Mouse (Mus musculus) heart, embryonic 16.5 days (tissue): Measurements from ENCODE around the gene Aebp1. TPM values are rescaled to one million over a fixed set of nuclear protein-coding genes. Genes with fewer than 3 reads are reported as not detected.

ENCODE experiments used
- ATAC-seq: fragments of 200-750 bp; cut with Nextera tagmentation; replicated peaks from 2 replicates; pipeline ENCODE4 v1.8.0; 2017; ENCODE audit warnings: moderate number of reproducible peaks; ENCODE audit not compliant: insufficient read depth, low FRiP score; ENCODE audit errors: extremely low read depth
- H3K27ac ChIP-seq: fragments of 300-500 bp; sonication (generic); 2 replicates; pipeline ENCODE4 v1.5.1; 2014; ENCODE audit warnings: mild to moderate bottlenecking, low read length, control low read depth, moderate library complexity
- H3K27me3 ChIP-seq: fragments of 300-500 bp; sonication (generic); 2 replicates; pipeline ENCODE4 v1.6.1; 2014; ENCODE audit warnings: low read length, mixed read lengths; ENCODE audit not compliant: control insufficient read depth, insufficient read depth
- H3K36me3 ChIP-seq: fragments of 300-500 bp; sonication (generic); 2 replicates; pipeline ENCODE4 v1.6.1; 2014; ENCODE audit not compliant: control insufficient read depth, insufficient read depth
- H3K4me1 ChIP-seq: fragments of 300-500 bp; sonication (generic); 2 replicates; pipeline ENCODE4 v1.6.1; 2014; ENCODE audit warnings: low read length, mixed read lengths; ENCODE audit not compliant: control insufficient read depth, insufficient read depth
- H3K4me2 ChIP-seq: fragments of 300-500 bp; sonication (generic); 2 replicates; pipeline ENCODE4 v1.6.1; 2014; ENCODE audit warnings: low read depth, mild to moderate bottlenecking, control low read depth, low read length
- H3K4me3 ChIP-seq: fragments of 300-500 bp; sonication (generic); 2 replicates; pipeline ENCODE4 v1.5.1; 2014; ENCODE audit warnings: mild to moderate bottlenecking, control low read depth, low read length
- H3K9ac ChIP-seq: fragments of 300-500 bp; sonication (generic); 2 replicates; pipeline ENCODE4 v1.6.1; 2014; ENCODE audit warnings: low read length, control low read depth
- H3K9me3 ChIP-seq: fragments of 300-500 bp; sonication (generic); replicated peaks from 2 replicates; pipeline ENCODE4 v1.6.1; 2016; ENCODE audit warnings: low read length; ENCODE audit not compliant: control insufficient read depth
- WGBS: fragments of 180-500 bp; shearing (Covaris S2); extraction: QIAGEN DNeasy Blood & Tissue Kit; methylation state at CpG from one replicate; pipeline ENCODE4 v1.1.7; 2014; 5-methylcytosine and 5-hydroxymethylcytosine counted together
- polyA plus RNA-seq: library from polyadenylated mRNA; unstranded; fragments of >200 nt; fragmentation: Nextera tagmentation; extraction: Ambion mirVana; gene quantifications from 2 replicates; pipeline ENCODE4 v1.2.1, GENCODE M21; 2015

The Aebp1 gene
- 35.7 and 36.5 TPM in 2 replicates for polyA plus RNA-seq

GRCm38 (mm10) chr11:5861678-5862393 lies at the start of gene Aebp1:
Gene Aebp1, plus strand, starts transcription at chr11:5861947.
- peak within 1 kb of the TSS; percentile 73 for H3K9ac ChIP-seq
- H3K27me3 ChIP-seq, result peaks cover 3% of the 10 kb centered on the region; the same call in 1 of the 2 replicates
- 1% methylated on average over 59 of the region's 59 CpGs for WGBS
- 0 out of 2 replicates have a peak, but pooled peaks cover 4% of the 10 kb centered on the region for H3K36me3 ChIP-seq
- peak; percentile 53 for ATAC-seq
- peaks cover 4% of the 10 kb centered on the region; the same call in 1 of the 2 replicates for H3K4me1 ChIP-seq
- peak within 1 kb of the TSS; percentile 87 for H3K4me2 ChIP-seq
- H3K4me3 ChIP-seq, result peak within 1 kb of the TSS; percentile 61
- no peak within 1 kb of the TSS; the same call in 1 of the 2 replicates for H3K27ac ChIP-seq
- H3K9me3 ChIP-seq, result peaks cover 3% of the 10 kb centered on the region; the same call in 1 of the 2 replicates

- Histone ChIP-seq H3K4me2 (no peak overlapping the region), H3K4me1 (no peaks in the 10 kb centered on the region), H3K9ac (no peak overlapping the region), H3K27me3 (no peaks in the 10 kb centered on the region), H3K9me3 (no peaks in the 10 kb centered on the region), H3K36me3 (no peaks in the 10 kb centered on the region), H3K4me3 (no peak overlapping the region), H3K27ac (no peak overlapping the region)
- ATAC-seq, result no peak
- 76% methylated on average over 10 of the region's 10 CpGs for WGBS
Measured at GRCm38 (mm10) chr11:5813381-5813780, 48.4 kb upstream of the Aebp1 start.

- H3K9ac ChIP-seq, result no peak overlapping the region
- H3K27ac ChIP-seq, result no peak overlapping the region
- H3K4me1 ChIP-seq, result no peaks in the 10 kb centered on the region
- ATAC-seq, result no peak
- no peaks in the 10 kb centered on the region for H3K36me3 ChIP-seq
- H3K4me3 ChIP-seq, result no peak overlapping the region
- no peak overlapping the region for H3K4me2 ChIP-seq
- H3K27me3 ChIP-seq, result no peaks in the 10 kb centered on the region
- WGBS, result 67% methylated on average over 2 of the region's 2 CpGs
- no peaks in the 10 kb centered on the region for H3K9me3 ChIP-seq
Measured at GRCm38 (mm10) chr11:5819223-5819622, 42.5 kb upstream of the Aebp1 start.

GRCm38 (mm10) chr11:5825432-5825831 lies 36.3 kb upstream of the Aebp1 start:
- no peak for ATAC-seq
- H3K9ac ChIP-seq, result no peak overlapping the region
- peaks cover 10% of the 10 kb centered on the region for H3K4me1 ChIP-seq
- H3K4me3 ChIP-seq, result no peak overlapping the region
- H3K36me3 ChIP-seq, result peaks cover 18% of the 10 kb centered on the region
- no peak overlapping the region for H3K27ac ChIP-seq
- no peak overlapping the region for H3K4me2 ChIP-seq
- H3K27me3 ChIP-seq, result no peaks in the 10 kb centered on the region
- H3K9me3 ChIP-seq, result no peaks in the 10 kb centered on the region

- Histone ChIP-seq H3K9ac (no peak overlapping the region; the same call in 1 of the 2 replicates), H3K4me3 (no peak overlapping the region), H3K36me3 (peaks cover 35% of the 10 kb centered on the region), H3K27ac (peak overlapping the region; percentile 53), H3K27me3 (no peaks in the 10 kb centered on the region), H3K9me3 (no peaks in the 10 kb centered on the region), H3K4me2 (no peak overlapping the region), H3K4me1 (peaks cover 19% of the 10 kb centered on the region)
- WGBS, result 80% methylated on average over 5 of the region's 5 CpGs
- ATAC-seq, result no peak
Measured at GRCm38 (mm10) chr11:5827931-5828330, 33.8 kb upstream of the Aebp1 start.

GRCm38 (mm10) chr11:5828509-5829191 lies 33.1 kb upstream of the Aebp1 start:
- peak; percentile 56 for ATAC-seq
- Histone ChIP-seq H3K9ac (no peak overlapping the region), H3K4me1 (peaks cover 19% of the 10 kb centered on the region), H3K4me3 (no peak overlapping the region), H3K9me3 (no peaks in the 10 kb centered on the region), H3K27ac (peak overlapping the region; percentile 53), H3K4me2 (no peak overlapping the region), H3K36me3 (peaks cover 35% of the 10 kb centered on the region), H3K27me3 (no peaks in the 10 kb centered on the region)
- WGBS, result 72% methylated on average over 11 of the region's 11 CpGs

- no peak overlapping the region for H3K4me3 ChIP-seq
- no peak overlapping the region for H3K9ac ChIP-seq
- 85% methylated on average over 12 of the region's 12 CpGs for WGBS
- ATAC-seq, result no peak
- H3K4me1 ChIP-seq, result peaks cover 19% of the 10 kb centered on the region
- peak overlapping the region; percentile 13; the same call in 1 of the 2 replicates for H3K27ac ChIP-seq
- H3K36me3 ChIP-seq, result peaks cover 38% of the 10 kb centered on the region
- no peaks in the 10 kb centered on the region for H3K27me3 ChIP-seq
- H3K9me3 ChIP-seq, result no peaks in the 10 kb centered on the region
- no peak overlapping the region for H3K4me2 ChIP-seq
Measured at GRCm38 (mm10) chr11:5829327-5829726, 32.4 kb upstream of the Aebp1 start.

- Histone ChIP-seq H3K4me3 (no peak overlapping the region), H3K27me3 (no peaks in the 10 kb centered on the region), H3K9me3 (no peaks in the 10 kb centered on the region), H3K9ac (no peak overlapping the region), H3K4me2 (no peak overlapping the region), H3K27ac (no peak overlapping the region), H3K4me1 (peaks cover 16% of the 10 kb centered on the region), H3K36me3 (peaks cover 23% of the 10 kb centered on the region; the same call in 1 of the 2 replicates)
- ATAC-seq, result no peak
- 71% methylated on average over 9 of the region's 9 CpGs for WGBS
Measured at GRCm38 (mm10) chr11:5834506-5834905, 27.2 kb upstream of the Aebp1 start.

GRCm38 (mm10) chr11:5835057-5835456 lies 26.7 kb upstream of the Aebp1 start:
- no peak overlapping the region for H3K4me3 ChIP-seq
- WGBS, result 86% methylated on average over 7 of the region's 7 CpGs
- H3K4me2 ChIP-seq, result no peak overlapping the region
- peaks cover 22% of the 10 kb centered on the region; the same call in 1 of the 2 replicates for H3K36me3 ChIP-seq
- H3K9ac ChIP-seq, result no peak overlapping the region
- no peak overlapping the region for H3K27ac ChIP-seq
- no peaks in the 10 kb centered on the region for H3K9me3 ChIP-seq
- H3K4me1 ChIP-seq, result peaks cover 16% of the 10 kb centered on the region
- H3K27me3 ChIP-seq, result no peaks in the 10 kb centered on the region
- ATAC-seq, result no peak
